Mouse (Mus musculus): ENCODE measurements around the gene Sh3gl1. TPM values are rescaled to one million over a fixed set of nuclear protein-coding genes. Genes with fewer than 3 reads are reported as not detected.

Sh3gl1 gene
- polyA plus RNA-seq, 1 experiment from 2014 or later = 67.0 TPM

DNA sequence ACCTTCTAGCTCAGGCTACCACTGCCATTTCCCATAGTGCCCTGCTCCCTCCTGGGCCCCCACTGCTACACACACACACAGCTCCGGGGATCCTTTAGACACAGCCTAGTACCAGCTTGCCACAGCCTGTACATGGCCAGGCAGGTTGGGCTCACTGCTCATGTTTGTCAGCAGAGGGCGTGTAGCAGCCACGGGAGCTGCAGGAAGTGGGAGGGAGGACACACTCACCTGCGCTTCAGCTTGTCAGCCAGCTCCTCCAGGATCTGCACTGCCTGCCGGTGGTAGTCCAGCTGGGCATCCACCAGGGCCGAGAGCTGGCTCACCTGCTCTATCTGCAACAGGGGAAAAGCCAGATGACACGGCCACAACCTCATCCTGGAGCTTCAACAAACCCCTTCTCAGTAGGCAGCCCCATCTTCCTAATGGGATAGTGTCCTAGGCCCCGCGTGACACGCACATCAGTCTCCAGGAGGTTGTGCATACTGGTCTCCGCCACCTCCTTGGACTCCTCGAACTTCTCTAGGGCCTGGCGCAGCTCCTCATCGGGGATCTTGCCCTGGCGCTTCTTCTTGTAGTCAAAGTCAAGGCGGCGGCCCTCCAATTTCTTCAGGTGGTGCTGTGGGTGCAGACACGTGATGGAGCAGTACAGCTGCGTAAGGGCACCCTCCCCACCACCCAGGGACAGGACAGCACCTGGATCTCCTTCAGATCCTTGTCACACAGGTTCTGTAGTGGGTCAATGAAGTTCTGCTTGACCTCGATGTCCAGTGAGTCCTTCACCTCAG, 17.9 kb downstream of the Sh3gl1 start:
- ATAC-seq (replicated peaks; ENCODE audit: insufficient number of reproducible peaks, insufficient read depth, low FRiP score, low read depth) = peak; percentile 30; the same call in 1 of the 2 replicates
- WGBS = 68% methylated on average over 20 of the region's 20 CpGs
- Histone ChIP-seq H3K9ac (no peak overlapping the region), H3K4me3 (no peak overlapping the region), H3K36me3 (peaks cover 58% of the 10 kb centered on the region), H3K4me2 (no peak overlapping the region), H3K27ac (no peak overlapping the region), H3K9me3 (replicated peaks) (no peaks in the 10 kb centered on the region), H3K27me3 (no peaks in the 10 kb centered on the region), H3K4me1 (replicated peaks) (peaks cover 35% of the 10 kb centered on the region)

DNA sequence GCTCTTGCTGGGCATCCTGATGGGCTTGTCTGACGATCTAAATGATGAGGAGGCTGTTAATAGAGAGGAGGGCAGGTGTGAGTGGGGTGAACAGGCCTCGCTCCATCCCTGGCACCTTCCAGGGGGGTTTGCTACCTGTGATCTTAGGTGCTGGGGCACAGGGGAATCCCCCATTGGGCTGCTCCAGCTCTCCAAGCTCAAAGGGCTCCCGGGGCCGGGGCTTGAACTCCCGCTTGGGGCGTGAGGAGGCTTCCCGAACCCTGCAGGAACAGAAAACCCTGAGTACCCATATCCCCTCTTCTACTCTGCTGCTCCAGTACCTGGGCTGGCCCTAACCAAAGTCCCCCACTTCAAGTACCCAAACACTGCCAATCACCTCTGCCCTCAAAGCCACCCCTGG, 18.6 kb downstream of the Sh3gl1 start:
- Histone ChIP-seq H3K27me3 (no peaks in the 10 kb centered on the region), H3K4me3 (no peak overlapping the region), H3K36me3 (peaks cover 64% of the 10 kb centered on the region), H3K27ac (no peak overlapping the region), H3K9ac (no peak overlapping the region), H3K9me3 (replicated peaks) (no peaks in the 10 kb centered on the region), H3K4me1 (replicated peaks) (peaks cover 28% of the 10 kb centered on the region), H3K4me2 (no peak overlapping the region)
- 84% methylated on average over 7 of the region's 7 CpGs for WGBS
- no peak for ATAC-seq (replicated peaks; ENCODE audit: insufficient number of reproducible peaks, insufficient read depth, low FRiP score, low read depth)

GRCm38 (mm10) chr17:56016793-56017785, 19.3 kb downstream of the Sh3gl1 start:
- Histone ChIP-seq H3K4me1 (replicated peaks) (peaks cover 22% of the 10 kb centered on the region), H3K9ac (no peak overlapping the region), H3K4me2 (no peak overlapping the region), H3K27me3 (no peaks in the 10 kb centered on the region), H3K9me3 (replicated peaks) (no peaks in the 10 kb centered on the region), H3K4me3 (no peak overlapping the region), H3K36me3 (peaks cover 64% of the 10 kb centered on the region), H3K27ac (no peak overlapping the region)
- WGBS = 79% methylated on average over 15 of the region's 15 CpGs
- no peak for ATAC-seq (replicated peaks; ENCODE audit: insufficient number of reproducible peaks, insufficient read depth, low FRiP score, low read depth)

- no peak for ATAC-seq (replicated peaks; ENCODE audit: insufficient number of reproducible peaks, insufficient read depth, low FRiP score, low read depth)
- Histone ChIP-seq H3K9me3 (replicated peaks) (no peaks in the 10 kb centered on the region), H3K27ac (no peak overlapping the region), H3K4me2 (no peak overlapping the region), H3K27me3 (no peaks in the 10 kb centered on the region), H3K9ac (no peak overlapping the region), H3K36me3 (peaks cover 71% of the 10 kb centered on the region), H3K4me1 (replicated peaks) (peaks cover 14% of the 10 kb centered on the region), H3K4me3 (no peak overlapping the region)
- 88% methylated on average over 8 of the region's 8 CpGs for WGBS
Observed at GRCm38 (mm10) chr17:56016382-56016781, 20.1 kb downstream of the Sh3gl1 start.

DNA sequence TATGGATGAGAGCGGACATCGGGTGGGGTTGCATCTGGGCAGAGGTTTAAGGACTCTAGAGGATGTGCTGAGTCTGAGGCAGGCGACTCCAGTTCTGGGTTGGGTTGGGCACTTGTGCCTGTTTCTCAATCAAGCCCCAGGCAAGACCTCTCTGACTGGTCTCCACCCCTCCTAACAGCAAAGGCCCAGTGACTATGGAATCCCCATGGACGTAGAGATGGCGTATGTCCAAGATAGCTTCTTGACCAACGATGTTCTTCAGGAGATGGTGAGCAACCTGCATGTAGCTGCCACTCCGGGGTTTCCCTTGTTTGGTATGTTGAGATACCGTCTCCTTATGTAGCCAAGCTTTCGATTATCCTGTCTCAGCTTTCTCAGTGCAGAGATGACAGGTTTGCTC, 21.1 kb downstream of the Sh3gl1 start:
- H3K36me3 ChIP-seq = peaks cover 73% of the 10 kb centered on the region
- no peak for ATAC-seq (replicated peaks; ENCODE audit: insufficient number of reproducible peaks, insufficient read depth, low FRiP score, low read depth)
- no peak overlapping the region for H3K4me3 ChIP-seq
- H3K27me3 ChIP-seq = no peaks in the 10 kb centered on the region
- 89% methylated on average over 9 of the region's 9 CpGs for WGBS
- no peaks in the 10 kb centered on the region for H3K9me3 ChIP-seq (replicated peaks)
- H3K4me2 ChIP-seq = no peak overlapping the region
- H3K9ac ChIP-seq = no peak overlapping the region
- no peak overlapping the region for H3K27ac ChIP-seq
- H3K4me1 ChIP-seq (replicated peaks) = peaks cover 11% of the 10 kb centered on the region

- Histone ChIP-seq H3K9me3 (replicated peaks) (no peaks in the 10 kb centered on the region), H3K4me3 (no peak overlapping the region), H3K36me3 (peaks cover 39% of the 10 kb centered on the region), H3K9ac (no peak overlapping the region), H3K27ac (no peak overlapping the region), H3K4me2 (no peak overlapping the region), H3K4me1 (replicated peaks) (peaks cover 26% of the 10 kb centered on the region), H3K27me3 (no peaks in the 10 kb centered on the region)
- WGBS = 86% methylated on average over 7 of the region's 7 CpGs
- ATAC-seq (replicated peaks; ENCODE audit: insufficient number of reproducible peaks, insufficient read depth, low FRiP score, low read depth) = no peak
Observed at GRCm38 (mm10) chr17:56011441-56011840, 25.0 kb downstream of the Sh3gl1 start.

DNA sequence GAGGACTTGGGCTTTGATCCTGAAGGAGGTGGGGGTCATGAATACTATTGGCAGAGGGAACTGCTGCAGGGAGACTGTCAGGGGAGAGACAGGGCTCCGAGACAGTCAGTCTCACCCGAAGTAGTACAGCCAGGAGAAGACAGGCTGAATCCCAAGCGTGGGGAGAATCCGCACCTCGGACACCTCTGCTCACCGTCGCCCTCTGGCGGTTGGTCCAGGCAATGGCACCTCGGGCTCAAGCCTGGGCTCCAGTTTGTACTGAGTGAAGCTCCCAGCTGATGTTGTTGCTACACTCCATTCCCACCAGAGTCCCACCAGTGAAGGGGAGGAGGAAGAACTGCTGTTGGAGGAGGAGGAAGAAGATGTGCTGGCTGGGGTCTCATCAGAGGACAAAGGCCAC, 25.8 kb downstream of the Sh3gl1 start:
- Histone ChIP-seq H3K4me3 (0 out of 2 replicates have a peak overlapping the region, but pooled peaks have one; percentile 84), H3K36me3 (peaks cover 31% of the 10 kb centered on the region), H3K27me3 (no peaks in the 10 kb centered on the region), H3K4me1 (replicated peaks) (peaks cover 26% of the 10 kb centered on the region), H3K4me2 (peak overlapping the region; percentile 92; the same call in 1 of the 2 replicates), H3K27ac (no peak overlapping the region), H3K9me3 (replicated peaks) (no peaks in the 10 kb centered on the region), H3K9ac (no peak overlapping the region)
- ATAC-seq (replicated peaks; ENCODE audit: insufficient number of reproducible peaks, insufficient read depth, low FRiP score, low read depth) = no peak
- 9% methylated on average over 9 of the region's 9 CpGs for WGBS

- H3K4me3 ChIP-seq = peak overlapping the region; percentile 84
- no peak for ATAC-seq (replicated peaks; ENCODE audit: insufficient number of reproducible peaks, insufficient read depth, low FRiP score, low read depth)
- H3K9me3 ChIP-seq (replicated peaks) = no peaks in the 10 kb centered on the region
- H3K4me1 ChIP-seq (replicated peaks) = peaks cover 29% of the 10 kb centered on the region
- H3K4me2 ChIP-seq = peak overlapping the region; percentile 92; the same call in 1 of the 2 replicates
- WGBS = 65% methylated on average over 14 of the region's 14 CpGs
- H3K27ac ChIP-seq = no peak overlapping the region
- no peaks in the 10 kb centered on the region for H3K27me3 ChIP-seq
- H3K36me3 ChIP-seq = peaks cover 27% of the 10 kb centered on the region
- peak overlapping the region; percentile 76 for H3K9ac ChIP-seq
Observed at GRCm38 (mm10) chr17:56010255-56010654, 26.2 kb downstream of the Sh3gl1 start.

- Histone ChIP-seq H3K9ac (peak overlapping the region; percentile 76), H3K36me3 (peaks cover 23% of the 10 kb centered on the region), H3K4me1 (replicated peaks) (peaks cover 33% of the 10 kb centered on the region), H3K27me3 (no peaks in the 10 kb centered on the region), H3K4me3 (peak overlapping the region; percentile 84), H3K9me3 (replicated peaks) (no peaks in the 10 kb centered on the region), H3K27ac (no peak overlapping the region), H3K4me2 (peak overlapping the region; percentile 92)
- no peak for ATAC-seq (replicated peaks; ENCODE audit: insufficient number of reproducible peaks, insufficient read depth, low FRiP score, low read depth)
- 45% methylated on average over 2 of the region's 2 CpGs for WGBS
Observed at GRCm38 (mm10) chr17:56009962-56010240, 26.5 kb downstream of the Sh3gl1 start.

DNA sequence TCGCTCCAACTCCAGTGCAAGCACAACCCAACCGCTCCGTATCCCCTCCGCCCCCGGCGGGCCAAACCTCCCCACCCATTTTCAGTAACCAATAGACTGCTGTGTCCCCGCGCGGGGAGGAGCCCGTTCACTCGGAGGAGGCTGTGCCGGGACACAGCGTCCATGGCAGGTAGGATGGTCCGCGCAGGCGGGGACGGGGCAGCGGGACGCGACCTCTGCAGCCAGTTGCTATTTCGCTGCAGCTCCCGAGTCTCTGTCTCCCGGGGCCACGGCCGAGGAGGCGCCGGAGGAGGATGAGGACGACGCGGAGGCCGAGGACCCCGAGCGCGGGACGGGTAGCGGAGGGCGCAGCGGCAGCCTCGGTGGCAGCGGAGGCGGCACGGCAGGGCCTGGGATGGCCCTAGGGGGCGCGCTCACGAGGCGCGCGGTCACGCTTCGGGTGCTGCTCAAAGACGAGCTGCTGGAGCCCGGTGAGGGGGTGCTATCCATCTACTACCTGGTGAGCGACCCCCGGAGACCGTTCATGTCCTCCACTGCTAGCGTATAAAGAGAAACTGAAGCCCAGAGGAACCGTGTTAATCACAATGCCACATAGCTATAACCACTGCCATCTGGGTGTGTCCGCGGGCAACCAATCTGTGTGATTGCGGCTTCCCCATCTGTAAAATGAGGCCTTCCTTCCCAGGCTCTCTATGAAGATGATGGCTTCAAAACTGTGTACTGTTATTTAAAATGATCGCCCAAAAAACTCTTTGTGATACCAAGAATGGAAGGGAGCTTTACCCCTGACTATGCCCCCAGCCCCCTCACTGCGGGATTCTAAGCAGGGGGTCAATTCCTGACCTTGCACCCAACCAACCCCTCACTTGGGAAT, 27.1 kb downstream of the Sh3gl1 start:
- H3K27me3 ChIP-seq = no peaks in the 10 kb centered on the region
- H3K4me2 ChIP-seq = peak overlapping the region; percentile 92
- ATAC-seq (replicated peaks; ENCODE audit: insufficient number of reproducible peaks, insufficient read depth, low FRiP score, low read depth) = peak; percentile 91
- peak overlapping the region; percentile 84 for H3K4me3 ChIP-seq
- H3K9me3 ChIP-seq (replicated peaks) = no peaks in the 10 kb centered on the region
- H3K4me1 ChIP-seq (replicated peaks) = peaks cover 33% of the 10 kb centered on the region
- H3K9ac ChIP-seq = peak overlapping the region; percentile 76
- H3K27ac ChIP-seq = peak overlapping the region; percentile 92
- under 1% methylated on average over 62 of the region's 62 CpGs for WGBS
- H3K36me3 ChIP-seq = peaks cover 21% of the 10 kb centered on the region
